Mouse (Mus musculus): ENCODE data around the gene Xylt2. TPM values are rescaled to one million over a fixed set of nuclear protein-coding genes. Genes with fewer than 3 reads are reported as not detected.
"Not testable (repeated sequence)": the region's sequence is repeated elsewhere in the genome, so short reads cannot be mapped to it uniquely, and the experiment has no call there.

The Xylt2 gene
- polyA plus RNA-seq, 1 experiment from 2014 or later: 16.7 TPM

- WGBS: 46% methylated on average over 13 of the region's 13 CpGs
- DNase-seq (ENCODE audit: low spot score): no peak
- H3K36me3 ChIP-seq: no peaks in the 10 kb centered on the region
- H3K9me3 ChIP-seq: no peaks in the 10 kb centered on the region
- H3K4me3 ChIP-seq: no peak overlapping the region
- H3K27ac ChIP-seq: no peak overlapping the region; the same call in 1 of the 2 replicates
- no peaks in the 10 kb centered on the region; the same call in 1 of the 2 replicates for H3K27me3 ChIP-seq (ENCODE audit: insufficient read depth, poor library complexity, severe bottlenecking)
- peaks cover 22% of the 10 kb centered on the region for H3K4me1 ChIP-seq (replicated peaks)
Measured at GRCm38 (mm10) chr11:94697703-94698464, 20.6 kb upstream of the Xylt2 start.

GRCm38 (mm10) chr11:94697140-94697539, 19.8 kb upstream of the Xylt2 start:
- Histone ChIP-seq H3K9me3 (no peaks in the 10 kb centered on the region), H3K27me3 (ENCODE audit: insufficient read depth, poor library complexity, severe bottlenecking) (no peaks in the 10 kb centered on the region; the same call in 1 of the 2 replicates), H3K27ac (no peak overlapping the region), H3K36me3 (no peaks in the 10 kb centered on the region), H3K4me1 (replicated peaks) (peaks cover 22% of the 10 kb centered on the region), H3K4me3 (no peak overlapping the region)
- 92% methylated on average over 2 of the region's 2 CpGs for WGBS
- DNase-seq (ENCODE audit: low spot score): no peak

GRCm38 (mm10) chr11:94695508-94695907, 18.2 kb upstream of the Xylt2 start:
- H3K9me3 ChIP-seq: no peaks in the 10 kb centered on the region
- DNase-seq (ENCODE audit: low spot score): no peak
- no peak overlapping the region for H3K27ac ChIP-seq
- 85% methylated on average over 6 of the region's 6 CpGs for WGBS
- no peaks in the 10 kb centered on the region for H3K36me3 ChIP-seq
- peaks cover 10% of the 10 kb centered on the region for H3K4me1 ChIP-seq (replicated peaks)
- no peaks in the 10 kb centered on the region for H3K27me3 ChIP-seq (ENCODE audit: insufficient read depth, poor library complexity, severe bottlenecking)
- no peak overlapping the region for H3K4me3 ChIP-seq

GRCm38 (mm10) chr11:94692502-94692901, 15.2 kb upstream of the Xylt2 start:
- DNase-seq (ENCODE audit: low spot score); H3K9me3 ChIP-seq; H3K36me3 ChIP-seq; H3K27ac ChIP-seq; H3K4me1 ChIP-seq (replicated peaks); H3K4me3 ChIP-seq; H3K27me3 ChIP-seq (ENCODE audit: insufficient read depth, poor library complexity, severe bottlenecking): not testable (repeated sequence)

GRCm38 (mm10) chr11:94687178-94687577, 9.9 kb upstream of the Xylt2 start:
- Histone ChIP-seq H3K4me3 (no peak overlapping the region), H3K4me1 (replicated peaks) (peaks cover 4% of the 10 kb centered on the region), H3K27ac (no peak overlapping the region), H3K9me3 (no peaks in the 10 kb centered on the region), H3K27me3 (ENCODE audit: insufficient read depth, poor library complexity, severe bottlenecking) (no peaks in the 10 kb centered on the region), H3K36me3 (no peaks in the 10 kb centered on the region)
- no peak for DNase-seq (ENCODE audit: low spot score)
- WGBS: 89% methylated on average over 6 of the region's 6 CpGs

- H3K27ac ChIP-seq: no peak overlapping the region
- H3K4me3 ChIP-seq: no peak overlapping the region
- no peak for DNase-seq (ENCODE audit: low spot score)
- no peaks in the 10 kb centered on the region for H3K9me3 ChIP-seq
- WGBS: 81% methylated on average over 7 of the region's 7 CpGs
- peaks cover 12% of the 10 kb centered on the region for H3K4me1 ChIP-seq (replicated peaks)
- no peaks in the 10 kb centered on the region for H3K36me3 ChIP-seq
- H3K27me3 ChIP-seq (ENCODE audit: insufficient read depth, poor library complexity, severe bottlenecking): no peaks in the 10 kb centered on the region
Measured at GRCm38 (mm10) chr11:94682427-94682826, 5.1 kb upstream of the Xylt2 start.

- Histone ChIP-seq H3K4me3 (no peak overlapping the region), H3K27me3 (ENCODE audit: insufficient read depth, poor library complexity, severe bottlenecking) (no peaks in the 10 kb centered on the region), H3K36me3 (no peaks in the 10 kb centered on the region), H3K27ac (no peak overlapping the region), H3K9me3 (no peaks in the 10 kb centered on the region), H3K4me1 (replicated peaks) (peaks cover 19% of the 10 kb centered on the region)
- no peak for DNase-seq (ENCODE audit: low spot score)
- WGBS: 85% methylated on average over 4 of the region's 4 CpGs
Measured at GRCm38 (mm10) chr11:94681640-94682039, 4.3 kb upstream of the Xylt2 start.

- Histone ChIP-seq H3K27ac (no peak overlapping the region), H3K4me3 (no peak overlapping the region), H3K4me1 (replicated peaks) (peaks cover 29% of the 10 kb centered on the region), H3K27me3 (ENCODE audit: insufficient read depth, poor library complexity, severe bottlenecking) (no peaks in the 10 kb centered on the region), H3K9me3 (no peaks in the 10 kb centered on the region), H3K36me3 (no peaks in the 10 kb centered on the region)
- no peak for DNase-seq (ENCODE audit: low spot score)
Measured at GRCm38 (mm10) chr11:94680639-94681038, 3.3 kb upstream of the Xylt2 start.

- Histone ChIP-seq H3K27me3 (ENCODE audit: insufficient read depth, poor library complexity, severe bottlenecking) (no peaks in the 10 kb centered on the region), H3K36me3 (0 out of 2 replicates have a peak, but pooled peaks cover 11% of the 10 kb centered on the region), H3K4me3 (peak overlapping the region; percentile 97), H3K4me1 (replicated peaks) (peaks cover 42% of the 10 kb centered on the region), H3K27ac (peak overlapping the region; percentile 98), H3K9me3 (no peaks in the 10 kb centered on the region)
- WGBS: 35% methylated on average over 15 of the region's 15 CpGs
- no peak for DNase-seq (ENCODE audit: low spot score)
Measured at GRCm38 (mm10) chr11:94677607-94678145, 361 bp upstream of the Xylt2 start.

- H3K9me3 ChIP-seq: no peaks in the 10 kb centered on the region
- peak overlapping the region; percentile 97 for H3K4me3 ChIP-seq
- H3K36me3 ChIP-seq: 0 out of 2 replicates have a peak, but pooled peaks cover 15% of the 10 kb centered on the region
- peak; percentile 22 for DNase-seq (ENCODE audit: low spot score)
- H3K27ac ChIP-seq: peak overlapping the region; percentile 98
- H3K4me1 ChIP-seq (replicated peaks): peaks cover 49% of the 10 kb centered on the region
- 48% methylated on average over 4 of the region's 4 CpGs for whole genome bisulfite sequencing
- H3K27me3 ChIP-seq (ENCODE audit: insufficient read depth, poor library complexity, severe bottlenecking): no peaks in the 10 kb centered on the region
Measured at GRCm38 (mm10) chr11:94676308-94676707, 1.0 kb downstream of the Xylt2 start.

- Histone ChIP-seq H3K27me3 (ENCODE audit: insufficient read depth, poor library complexity, severe bottlenecking) (no peaks in the 10 kb centered on the region), H3K4me3 (peak overlapping the region; percentile 97), H3K9me3 (no peaks in the 10 kb centered on the region), H3K27ac (0 out of 2 replicates have a peak overlapping the region, but pooled peaks have one; percentile 98), H3K4me1 (replicated peaks) (peaks cover 49% of the 10 kb centered on the region), H3K36me3 (peaks cover 22% of the 10 kb centered on the region)
- no peak for DNase-seq (ENCODE audit: low spot score)
- 79% methylated on average over 5 of the region's 5 CpGs for WGBS
Measured at GRCm38 (mm10) chr11:94675446-94675845, 1.9 kb downstream of the Xylt2 start.

- WGBS: 84% methylated on average over 5 of the region's 5 CpGs
Measured at GRCm38 (mm10) chr11:94674984-94675383, 2.3 kb downstream of the Xylt2 start.

GRCm38 (mm10) chr11:94665281-94665680, 12.0 kb downstream of the Xylt2 start:
- H3K36me3 ChIP-seq: peaks cover 98% of the 10 kb centered on the region
- H3K27me3 ChIP-seq (ENCODE audit: insufficient read depth, poor library complexity, severe bottlenecking): no peaks in the 10 kb centered on the region
- 92% methylated on average over 6 of the region's 6 CpGs for WGBS
- no peaks in the 10 kb centered on the region for H3K4me1 ChIP-seq (replicated peaks)
- DNase-seq (ENCODE audit: low spot score): no peak
- no peaks in the 10 kb centered on the region for H3K9me3 ChIP-seq
- H3K27ac ChIP-seq: no peak overlapping the region
- H3K4me3 ChIP-seq: no peak overlapping the region

More at GRCm38 (mm10) chr11:94674984-94675383, 2.3 kb downstream of the Xylt2 start:
- Histone ChIP-seq H3K4me3 (no peak overlapping the region; the same call in 1 of the 2 replicates), H3K36me3 (peaks cover 27% of the 10 kb centered on the region), H3K27ac (no peak overlapping the region), H3K27me3 (ENCODE audit: insufficient read depth, poor library complexity, severe bottlenecking) (no peaks in the 10 kb centered on the region), H3K9me3 (no peaks in the 10 kb centered on the region), H3K4me1 (replicated peaks) (peaks cover 49% of the 10 kb centered on the region)
- DNase-seq (ENCODE audit: low spot score): no peak

All from hindbrain, embryonic 10.5 days (tissue).